In the genomic region with DNA sequence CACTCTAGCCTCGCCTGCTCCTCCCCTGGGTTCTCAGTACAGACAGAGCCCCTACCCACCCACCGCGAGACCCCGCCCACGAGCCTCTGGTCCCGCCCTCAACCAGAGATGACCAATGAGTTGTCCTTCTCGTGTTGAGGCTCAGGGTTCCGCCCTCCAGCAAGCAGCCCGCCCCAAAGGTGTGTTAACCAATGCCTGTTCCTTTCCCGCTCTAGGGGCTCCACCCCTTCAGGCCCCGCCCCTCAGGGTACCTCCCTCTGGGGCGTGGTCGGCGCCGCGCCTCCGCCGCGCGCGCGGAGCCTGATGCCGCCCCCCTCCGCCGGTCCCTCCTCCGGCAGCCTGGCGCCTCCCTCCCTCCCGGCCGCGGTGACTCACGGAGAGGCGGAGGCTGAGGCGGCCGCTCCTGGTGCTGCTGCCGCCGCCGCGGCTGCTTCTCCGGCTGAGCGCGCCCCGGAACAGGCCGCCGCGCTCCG, we compare ENCODE assay signal across 7 mouse cellular contexts. TPM values are rescaled to one million over a fixed set of nuclear protein-coding genes. Genes with fewer than 3 reads are reported as not detected.
A peak's percentile ranks its signal among the peaks of the same experiment; 100 is the strongest.
DNase-seq lines count a peak whose midpoint lies in the region; ATAC-seq lines count a peak whose summit lies in the region.

A gene (plus strand): TSS at position 369 of the 473 bp plus-strand sequence.

- H3K4me2 ChIP-seq in embryonic facial prominence, embryonic 11.5 days (ENCODE audit: low read depth, low read length), result peak within 1 kb of the TSS; percentile 91
- H3K4me2 ChIP-seq in limb, embryonic 11.5 days (ENCODE audit: low read depth, severe bottlenecking), result peak within 1 kb of the TSS; percentile 84
- peak within 1 kb of the TSS; percentile 66 for H3K4me2 ChIP-seq in midbrain, embryonic 14.5 days (ENCODE audit: low read length)

- peak within 1 kb of the TSS; percentile 47 for H3K27ac ChIP-seq in embryonic facial prominence, embryonic 11.5 days (replicated peaks; ENCODE audit: low read depth, low read length)
- H3K27ac ChIP-seq in limb, embryonic 11.5 days (replicated peaks; ENCODE audit: low read depth, low read length), result 0 out of 2 replicates have a peak within 1 kb of the TSS, but pooled peaks have one; percentile 18
- peak within 1 kb of the TSS; percentile 45; the same call in 1 of the 2 replicates for H3K27ac ChIP-seq in midbrain, embryonic 14.5 days (replicated peaks; ENCODE audit: low read depth, low read length)

- H3K4me1 ChIP-seq in embryonic facial prominence, embryonic 11.5 days (ENCODE audit: control insufficient read depth, insufficient read depth, low read length), result no peaks in the 10 kb centered on the region; the same call in 1 of the 2 replicates
- H3K4me1 ChIP-seq in limb, embryonic 11.5 days (ENCODE audit: control insufficient read depth, insufficient read depth, low read length), result peaks cover 13% of the 10 kb centered on the region; the same call in 1 of the 2 replicates
- peaks cover 9% of the 10 kb centered on the region for H3K4me1 ChIP-seq in midbrain, embryonic 14.5 days (ENCODE audit: control insufficient read depth, insufficient read depth, low read length)

- no peaks in the 10 kb centered on the region for H3K36me3 ChIP-seq in embryonic facial prominence, embryonic 11.5 days (replicated peaks; ENCODE audit: control insufficient read depth, insufficient read depth, low read depth, low read length)
- no peaks in the 10 kb centered on the region for H3K36me3 ChIP-seq in limb, embryonic 11.5 days (ENCODE audit: control insufficient read depth, insufficient read depth, low read length)
- H3K36me3 ChIP-seq in midbrain, embryonic 14.5 days (ENCODE audit: control insufficient read depth, insufficient read depth, low read length), result no peaks in the 10 kb centered on the region

- peak; percentile 99 for DNase-seq in adrenal gland, postnatal 14 days
- peak; percentile 97 for DNase-seq in embryonic facial prominence, embryonic 11.5 days (ENCODE audit: low spot score)
- DNase-seq in heart, adult 11 months, result peak; percentile 100
- peak; percentile 98 for DNase-seq in kidney, adult 18-20 months
- peak; percentile 97 for DNase-seq in limb, embryonic 11.5 days (ENCODE audit: low spot score)
- DNase-seq in midbrain, embryonic 14.5 days, result peak; percentile 97
- DNase-seq in spleen, adult 18-20 months, result peak; percentile 94 to 96

- H3K9ac ChIP-seq in embryonic facial prominence, embryonic 11.5 days (replicated peaks; ENCODE audit: low read length), result peak within 1 kb of the TSS; percentile 88
- peak within 1 kb of the TSS; percentile 79 for H3K9ac ChIP-seq in limb, embryonic 11.5 days (ENCODE audit: low read length)
- peak within 1 kb of the TSS; percentile 90 for H3K9ac ChIP-seq in midbrain, embryonic 14.5 days (replicated peaks; ENCODE audit: low read length)

- peak within 1 kb of the TSS; percentile 89 for H3K4me3 ChIP-seq in embryonic facial prominence, embryonic 11.5 days (ENCODE audit: low read depth, low read length)
- H3K4me3 ChIP-seq in limb, embryonic 11.5 days (ENCODE audit: low read depth, low read length), result peak within 1 kb of the TSS; percentile 81
- H3K4me3 ChIP-seq in midbrain, embryonic 14.5 days (replicated peaks; ENCODE audit: low read depth, low read length), result peak within 1 kb of the TSS; percentile 75

- under 1% methylated on average over 33 of the region's 46 CpGs for WGBS in embryonic facial prominence, embryonic 11.5 days
- WGBS in limb, embryonic 11.5 days, result under 1% methylated on average over 35 of the region's 46 CpGs
- WGBS in midbrain, embryonic 14.5 days, result 0% methylated on average over 32 of the region's 46 CpGs

- no peaks in the 10 kb centered on the region for H3K27me3 ChIP-seq in embryonic facial prominence, embryonic 11.5 days (ENCODE audit: control insufficient read depth, insufficient read depth, low read length)
- no peaks in the 10 kb centered on the region for H3K27me3 ChIP-seq in limb, embryonic 11.5 days (ENCODE audit: control insufficient read depth, insufficient read depth, low read length)
- no peaks in the 10 kb centered on the region for H3K27me3 ChIP-seq in midbrain, embryonic 14.5 days (ENCODE audit: control insufficient read depth, insufficient read depth, low read length)

- H3K9me3 ChIP-seq in embryonic facial prominence, embryonic 11.5 days (replicated peaks; ENCODE audit: control insufficient read depth, low read length), result no peaks in the 10 kb centered on the region
- H3K9me3 ChIP-seq in limb, embryonic 11.5 days (ENCODE audit: control insufficient read depth, low read length), result no peaks in the 10 kb centered on the region
- no peaks in the 10 kb centered on the region for H3K9me3 ChIP-seq in midbrain, embryonic 14.5 days (ENCODE audit: control insufficient read depth, low read length)

- ATAC-seq in embryonic facial prominence, embryonic 11.5 days (replicated peaks; ENCODE audit: insufficient number of reproducible peaks, low FRiP score, low TSS enrichment, low read depth), result peak; percentile 97
- peak; percentile 98 for ATAC-seq in limb, embryonic 11.5 days (ENCODE audit: insufficient number of reproducible peaks, low FRiP score, low TSS enrichment, low read depth)
- peak; percentile 99 for ATAC-seq in midbrain, embryonic 14.5 days (ENCODE audit: low FRiP score, low TSS enrichment)

RNA-seq across cellular contexts. Expression of the gene that starts here (rescaled TPM):
- total RNA-seq in adrenal gland, postnatal 14 days (2021), result 31.8 and 34.5 TPM in 2 replicates
- polyA plus RNA-seq in embryonic facial prominence, embryonic 11.5 days (2014; fragmentation: Nextera tagmentation; extraction: Ambion mirVana), result 68.8 and 70.4 TPM in 2 replicates
- polyA plus RNA-seq in limb, embryonic 11.5 days (2014; fragmentation: Nextera tagmentation; extraction: Ambion mirVana), result 74.7 and 84.6 TPM in 2 replicates
- polyA plus RNA-seq in midbrain, embryonic 14.5 days (2014; fragmentation: Nextera tagmentation; extraction: Ambion mirVana), result 93.6 and 95.3 TPM in 2 replicates

Comparison
In these comparisons a context has a peak if more than half of its experiments do, and no peak if none do; other contexts are left out.
1. Peak in every context shown above with its lines: DNase-seq, ATAC-seq, H3K4me3 ChIP-seq and H3K27ac ChIP-seq.